Mouse (Mus musculus) cortical plate, adult 2 months (tissue): Measurements from ENCODE around the gene Diaph3. TPM values are rescaled to one million over a fixed set of nuclear protein-coding genes. Genes with fewer than 3 reads are reported as not detected.

ENCODE experiments used
- H3K27ac ChIP-seq: fragments of 200-500 bp; 2 replicates; pipeline ENCODE4 v1.5.1; 2012; ENCODE audit warnings: low read length, control low read depth, inconsistent platforms; ENCODE audit not compliant: insufficient read depth
- H3K4me1 ChIP-seq: fragments of 200-500 bp; 2 replicates; pipeline ENCODE4 v1.6.1; 2011; ENCODE audit warnings: low read length; ENCODE audit not compliant: control insufficient read depth, insufficient read depth
- H3K4me3 ChIP-seq: fragments of 200-500 bp; 2 replicates; pipeline ENCODE4 v1.5.1; 2011; ENCODE audit warnings: mild to moderate bottlenecking, low read length, control low read depth; ENCODE audit not compliant: insufficient read depth
- CTCF ChIP-seq: fragments of 200-500 bp; IDR thresholded peaks from 2 replicates; pipeline ENCODE4 v1.5.1; 2011; ENCODE audit warnings: mild to moderate bottlenecking, control low read depth, low read length; ENCODE audit not compliant: insufficient read depth; ENCODE audit errors: extremely low read depth
- POLR2A ChIP-seq: fragments of 200-500 bp; IDR thresholded peaks from 2 replicates; pipeline ENCODE4 v1.6.1; 2011; ENCODE audit warnings: mild to moderate bottlenecking, low read length, control low read depth; ENCODE audit not compliant: insufficient read depth; ENCODE audit errors: extremely low read depth
- polyA plus RNA-seq: library from polyadenylated mRNA; depleted of rRNA; stranded (reverse); fragments of >200 nt; gene quantifications from 2 replicates; pipeline ENCODE4 v1.2.3, GENCODE M21; 2012

Gene Diaph3
- polyA plus RNA-seq, 1 experiment: 3.3 TPM

DNA sequence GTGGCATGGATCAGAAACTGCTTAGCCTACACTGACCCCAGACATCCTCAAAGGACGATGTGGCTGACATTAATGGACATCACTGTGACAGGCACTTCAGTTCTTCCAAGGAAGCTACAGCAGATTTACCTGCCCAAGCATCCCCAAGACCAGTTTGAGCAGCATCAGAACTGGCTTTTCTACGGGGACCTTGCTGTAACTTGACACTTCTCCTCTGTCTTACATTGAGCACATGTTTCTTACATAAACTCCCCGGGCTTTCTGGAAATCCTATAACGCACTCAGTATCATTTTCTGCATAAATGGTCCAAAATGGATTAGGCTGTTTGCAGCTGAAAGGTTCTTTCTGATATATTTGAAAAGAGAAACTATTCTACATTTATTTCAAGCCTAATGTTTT, 143.7 kb downstream of the Diaph3 start:
- TF ChIP-seq CTCF: no peak
- TF ChIP-seq POLR2A: no peak
- H3K27ac ChIP-seq: no peak overlapping the region
- H3K4me1 ChIP-seq: no peaks in the 10 kb centered on the region

DNA sequence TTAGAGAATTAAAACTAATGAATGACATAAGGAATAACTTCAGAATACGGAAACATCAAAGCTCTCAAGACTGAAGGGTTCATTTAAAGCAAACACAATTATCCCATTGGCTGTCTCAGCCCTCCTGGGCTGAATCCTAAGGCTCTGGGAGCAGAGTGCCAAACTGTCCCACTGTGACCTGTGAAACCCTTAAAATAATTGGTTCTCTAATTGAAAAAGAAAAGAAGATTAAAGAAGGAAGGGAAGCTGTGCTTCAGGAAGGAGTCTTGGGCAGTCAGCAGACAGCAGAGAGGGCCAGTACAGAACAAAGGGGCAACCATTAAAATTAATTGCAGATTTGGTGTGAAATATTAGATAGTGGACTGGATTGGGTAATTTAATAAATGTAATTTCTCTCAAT, 189.9 kb downstream of the Diaph3 start:
- TF ChIP-seq POLR2A (no peak), CTCF (no peak)
- Histone ChIP-seq H3K4me1 (no peaks in the 10 kb centered on the region), H3K27ac (no peak overlapping the region), H3K4me3 (no peak overlapping the region)

More for the DNA sequence above, 143.7 kb downstream of the Diaph3 start:
- H3K4me3 ChIP-seq: no peak overlapping the region

DNA sequence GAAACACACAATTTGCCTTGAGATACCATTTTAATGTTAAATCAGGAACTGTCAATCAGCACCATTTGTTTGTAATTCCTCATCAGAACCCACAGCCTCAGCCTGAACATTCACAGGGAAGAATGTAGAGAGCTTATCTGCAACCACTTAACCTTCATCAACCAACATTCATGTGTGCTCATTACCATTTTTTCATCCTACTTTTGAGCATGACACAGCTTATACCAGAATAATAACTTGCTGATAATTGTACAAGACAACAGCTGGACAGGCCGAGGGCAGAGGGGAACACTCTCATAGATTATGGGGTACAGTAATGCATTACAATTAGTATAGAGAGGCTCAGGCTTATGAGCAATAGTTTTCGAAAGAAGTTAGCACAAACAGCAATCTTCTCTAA, 203.1 kb downstream of the Diaph3 start:
- Histone ChIP-seq H3K27ac (no peak overlapping the region), H3K4me1 (no peaks in the 10 kb centered on the region), H3K4me3 (no peak overlapping the region)
- TF ChIP-seq CTCF (no peak), POLR2A (no peak)

DNA sequence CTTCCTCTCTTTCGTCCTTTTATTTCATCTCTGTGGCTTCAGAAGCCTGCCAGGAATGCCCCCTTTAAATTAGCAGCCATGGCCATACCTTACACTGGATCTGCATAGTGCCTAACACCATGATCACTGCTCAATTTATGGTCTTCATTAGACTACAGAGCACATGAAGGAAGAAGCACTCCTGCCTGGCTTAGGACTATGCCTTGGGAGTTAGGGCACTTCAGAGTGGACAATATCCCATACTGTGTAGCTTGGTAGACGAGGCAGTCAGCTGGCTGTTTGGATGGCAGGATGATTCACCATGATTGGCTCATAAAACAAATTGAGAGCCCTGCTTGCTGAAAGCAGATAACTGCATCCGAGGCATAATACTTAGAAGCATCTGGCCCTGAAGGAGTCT, 204.6 kb downstream of the Diaph3 start:
- TF ChIP-seq POLR2A: no peak
- no peak for TF ChIP-seq CTCF
- Histone ChIP-seq H3K27ac (no peak overlapping the region), H3K4me1 (no peaks in the 10 kb centered on the region), H3K4me3 (no peak overlapping the region)

DNA sequence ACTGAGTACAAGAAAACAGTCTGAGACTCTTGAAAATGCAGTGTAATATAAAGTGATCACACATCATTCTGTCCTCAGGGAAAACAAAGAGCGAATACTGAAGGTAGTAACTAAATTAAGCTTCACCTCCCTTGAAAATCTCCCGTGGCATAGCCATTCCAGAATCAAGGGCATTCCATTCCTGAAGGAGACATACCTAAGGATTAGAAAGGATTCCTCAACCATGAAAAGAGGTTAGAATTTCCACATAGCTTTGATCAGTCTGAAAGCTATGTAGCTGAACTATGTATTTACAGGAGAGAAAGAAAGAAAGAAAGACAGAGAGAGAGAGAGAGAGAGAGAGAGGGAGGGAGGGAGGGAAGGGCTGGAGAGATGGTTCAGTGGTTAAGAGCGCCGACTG, 210.3 kb downstream of the Diaph3 start:
- Histone ChIP-seq H3K27ac (no peak overlapping the region), H3K4me3 (no peak overlapping the region), H3K4me1 (no peaks in the 10 kb centered on the region)
- no peak for TF ChIP-seq CTCF
- TF ChIP-seq POLR2A: no peak

DNA sequence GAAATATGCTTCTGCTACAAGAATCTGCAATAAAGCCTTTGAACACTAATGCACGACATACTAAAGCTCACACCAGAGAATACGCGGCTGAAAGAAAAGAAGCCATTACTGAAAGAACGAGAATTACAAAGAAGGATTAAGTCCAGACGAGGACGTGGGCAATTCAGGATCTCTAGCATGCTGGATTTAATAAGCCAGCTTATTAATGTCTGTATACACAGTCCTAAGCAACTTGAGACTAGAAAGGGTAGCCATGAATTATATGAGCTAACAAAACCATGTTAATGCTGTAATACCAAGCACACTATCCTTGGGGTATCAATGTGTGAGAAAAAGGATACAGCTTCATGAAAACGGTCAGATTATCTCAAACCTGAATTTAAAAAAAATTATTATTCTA, 214.2 kb downstream of the Diaph3 start:
- H3K4me1 ChIP-seq: no peaks in the 10 kb centered on the region
- TF ChIP-seq POLR2A (no peak), CTCF (no peak)
- H3K4me3 ChIP-seq: no peak overlapping the region
- no peak overlapping the region for H3K27ac ChIP-seq

DNA sequence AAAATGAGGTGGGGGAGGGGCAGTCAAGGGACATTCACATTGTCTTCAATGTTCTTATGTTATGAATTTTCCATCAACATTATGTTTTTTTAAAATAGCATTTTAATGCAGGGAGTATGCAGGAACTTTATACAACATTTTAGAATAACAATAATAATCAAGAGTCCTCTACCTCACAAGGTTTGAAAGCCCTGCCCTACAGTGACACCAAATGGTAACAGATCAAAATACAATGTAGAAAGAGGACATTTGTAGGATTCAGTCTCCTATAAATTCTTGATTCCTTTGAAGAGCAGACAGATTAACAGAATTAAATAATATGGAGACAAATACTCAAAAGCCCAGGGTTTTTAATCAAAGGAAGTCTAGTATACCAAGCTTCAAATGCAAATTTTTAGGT, 242.1 kb downstream of the Diaph3 start:
- TF ChIP-seq CTCF (0 out of 2 replicates have a peak, but pooled peaks have one; percentile 2), POLR2A (no peak)
- Histone ChIP-seq H3K27ac (no peak overlapping the region), H3K4me1 (no peaks in the 10 kb centered on the region), H3K4me3 (no peak overlapping the region)

DNA sequence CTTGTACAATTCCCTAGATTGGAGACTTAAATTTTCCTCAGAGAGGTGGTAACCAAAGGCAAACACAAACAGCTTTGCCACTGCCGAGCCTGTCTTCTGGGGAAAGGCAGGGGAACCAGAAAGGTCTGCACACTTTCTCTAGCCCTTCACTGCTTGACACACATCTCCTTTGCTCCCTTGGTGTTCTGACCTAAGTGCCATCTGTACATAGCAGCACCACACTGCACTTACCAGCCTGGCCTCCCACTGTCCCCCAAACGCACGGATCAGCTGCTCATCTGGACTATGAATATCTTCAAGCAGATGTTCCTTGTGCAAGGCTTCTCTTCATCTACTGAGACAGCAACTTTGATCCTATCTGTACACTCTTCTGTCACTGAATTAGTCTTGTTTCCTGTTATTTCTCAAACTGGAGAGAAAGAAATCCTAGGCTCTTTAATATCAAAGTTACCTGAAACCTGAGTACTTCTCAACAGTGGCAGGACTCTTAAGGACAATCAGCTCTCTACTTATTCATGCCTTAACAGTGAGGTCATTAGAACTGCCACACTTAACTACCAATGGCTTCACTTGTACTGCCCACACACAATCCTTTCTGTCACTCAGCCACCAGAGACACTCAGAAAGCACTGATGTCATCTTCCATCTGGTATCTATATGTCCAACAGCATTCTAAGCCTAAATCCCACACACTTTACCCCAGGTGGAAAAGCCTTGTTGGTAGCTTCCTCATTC, 251.8 kb downstream of the Diaph3 start:
- TF ChIP-seq POLR2A: no peak
- no peak for TF ChIP-seq CTCF
- no peak overlapping the region for H3K27ac ChIP-seq
- no peak overlapping the region for H3K4me3 ChIP-seq
- H3K4me1 ChIP-seq: no peaks in the 10 kb centered on the region

DNA sequence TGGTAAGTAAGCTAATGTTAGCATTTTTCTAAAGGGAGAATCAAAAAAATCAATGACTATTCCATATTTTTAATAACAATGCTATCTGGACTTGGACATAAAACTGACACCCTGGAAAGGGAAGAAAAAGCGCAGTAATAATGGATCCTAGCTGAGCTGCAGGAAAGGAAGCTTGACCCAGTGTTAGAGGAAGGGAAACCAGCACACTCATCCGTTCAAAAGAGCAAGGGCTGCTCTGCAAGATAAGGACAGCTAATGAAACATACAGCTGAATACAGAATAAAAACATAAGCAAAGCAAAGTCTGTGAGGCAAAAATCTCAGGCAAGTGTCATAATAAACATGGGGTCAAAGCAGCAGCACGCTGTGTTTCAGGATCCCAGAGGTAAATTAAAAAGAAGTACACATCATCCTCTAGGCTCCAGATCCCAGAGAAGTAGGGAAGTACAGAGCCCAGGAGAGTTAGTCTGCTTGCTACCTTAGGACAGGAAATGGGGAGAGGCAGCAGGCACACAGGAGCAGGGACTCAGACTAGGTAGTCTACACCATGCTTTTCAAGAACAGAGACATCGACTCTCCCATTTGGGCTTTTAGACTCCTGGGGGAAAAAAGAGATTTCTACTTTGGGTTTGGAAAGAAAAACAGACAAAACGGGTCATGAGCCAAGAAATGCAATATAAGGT, 255.5 kb downstream of the Diaph3 start:
- TF ChIP-seq POLR2A (no peak), CTCF (no peak)
- H3K4me3 ChIP-seq: no peak overlapping the region
- no peak overlapping the region for H3K27ac ChIP-seq
- no peaks in the 10 kb centered on the region for H3K4me1 ChIP-seq

DNA sequence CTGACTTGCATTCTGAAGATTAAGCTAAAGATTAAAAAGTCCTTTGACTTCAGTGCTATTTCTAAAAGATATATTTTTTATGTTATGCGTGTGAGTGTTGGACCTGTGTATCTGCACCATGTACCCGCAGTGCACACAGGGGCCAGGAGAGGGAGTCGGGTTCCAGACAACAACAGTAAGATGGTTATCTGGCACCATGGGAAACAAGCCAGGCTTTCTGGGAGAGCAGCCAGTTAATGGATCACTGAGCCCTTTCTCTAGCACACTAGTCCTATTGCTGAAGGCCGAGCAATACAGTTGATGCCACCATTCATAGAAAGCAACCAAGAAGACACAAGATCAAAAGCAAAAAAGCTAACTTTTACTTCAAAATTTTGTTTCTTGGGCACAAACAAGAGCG, 271.5 kb downstream of the Diaph3 start:
- TF ChIP-seq POLR2A: no peak
- TF ChIP-seq CTCF: peak; percentile 47
- H3K27ac ChIP-seq: no peak overlapping the region
- H3K4me3 ChIP-seq: no peak overlapping the region
- H3K4me1 ChIP-seq: 0 out of 2 replicates have a peak, but pooled peaks cover 1% of the 10 kb centered on the region
